Mouse (Mus musculus) liver, embryonic 16.5 days (tissue): ENCODE measurements around the gene Nell2. TPM values are rescaled to one million over a fixed set of nuclear protein-coding genes. Genes with fewer than 3 reads are reported as not detected.

Experiments
- ATAC-seq: fragments of 200-750 bp; cut with Nextera tagmentation; 2 replicates; pipeline ENCODE4 v1.8.0; 2017; ENCODE audit warnings: low read depth, mild to moderate bottlenecking, moderate number of reproducible peaks, moderate library complexity
- H3K27ac ChIP-seq: fragments of 300-500 bp; sonication (generic); 2 replicates; pipeline ENCODE4 v1.5.1; 2014; ENCODE audit warnings: mild to moderate bottlenecking, low read length
- H3K27me3 ChIP-seq: fragments of 300-500 bp; sonication (generic); 2 replicates; pipeline ENCODE4 v1.6.1; 2014; ENCODE audit warnings: low read depth, low read length, mixed read lengths; ENCODE audit not compliant: control insufficient read depth, insufficient read depth
- H3K36me3 ChIP-seq: fragments of 300-500 bp; sonication (generic); 2 replicates; pipeline ENCODE4 v1.6.1; 2014; ENCODE audit warnings: mild to moderate bottlenecking; ENCODE audit not compliant: control insufficient read depth, insufficient read depth
- H3K4me1 ChIP-seq: fragments of 300-500 bp; sonication (generic); 2 replicates; pipeline ENCODE4 v1.6.1; 2014; ENCODE audit warnings: low read depth, low read length, mixed read lengths; ENCODE audit not compliant: control insufficient read depth
- H3K4me2 ChIP-seq: fragments of 300-500 bp; sonication (generic); 2 replicates; pipeline ENCODE4 v1.6.1; 2014; ENCODE audit warnings: low read depth, low read length, mixed read lengths
- H3K4me3 ChIP-seq: fragments of 300-500 bp; sonication (generic); 2 replicates; pipeline ENCODE4 v1.5.1; 2014; ENCODE audit warnings: low read depth, mild to moderate bottlenecking, low read length
- H3K9ac ChIP-seq: fragments of 300-500 bp; sonication (generic); 2 replicates; pipeline ENCODE4 v1.6.1; 2014; ENCODE audit warnings: low read depth, low read length
- H3K9me3 ChIP-seq: fragments of 300-500 bp; sonication (generic); replicated peaks from 2 replicates; pipeline ENCODE4 v1.6.1; 2016; ENCODE audit warnings: low read length; ENCODE audit not compliant: control insufficient read depth
- WGBS: fragments of 180-500 bp; shearing (Covaris S2); extraction: QIAGEN DNeasy Blood & Tissue Kit; methylation state at CpG from one replicate; pipeline ENCODE4 v1.1.7; 2014; ENCODE audit not compliant: insufficient replicate concordance; 5-methylcytosine and 5-hydroxymethylcytosine counted together
- polyA plus RNA-seq: library from polyadenylated mRNA; unstranded; fragments of >200 nt; fragmentation: Nextera tagmentation; extraction: Ambion mirVana; gene quantifications from 2 replicates; pipeline ENCODE4 v1.2.1, GENCODE M21; 2015

Gene Nell2
- polyA plus RNA-seq, result 0.21 and 0.22 TPM in 2 replicates

- H3K9me3 ChIP-seq, result no peaks in the 10 kb centered on the region
- H3K9ac ChIP-seq, result no peak within 1 kb of the TSS
- H3K4me2 ChIP-seq, result peak within 1 kb of the TSS; percentile 27; the same call in 1 of the 2 replicates
- H3K4me1 ChIP-seq, result no peaks in the 10 kb centered on the region
- H3K27ac ChIP-seq, result no peak within 1 kb of the TSS
- H3K36me3 ChIP-seq, result no peaks in the 10 kb centered on the region
- H3K27me3 ChIP-seq, result peaks cover 28% of the 10 kb centered on the region
- peak within 1 kb of the TSS; percentile 15; the same call in 1 of the 2 replicates for H3K4me3 ChIP-seq
- no peak for ATAC-seq
- WGBS, result 1% methylated on average over 91 of the region's 95 CpGs
Observed at GRCm38 (mm10) chr15:95527948-95528861, at the start of gene Nell2. Gene Nell2 (minus strand): TSS chr15:95528559.

GRCm38 (mm10) chr15:95574661-95575060 lies 46.3 kb upstream of the Nell2 start:
- ATAC-seq, result no peak
- Histone ChIP-seq H3K27me3 (no peaks in the 10 kb centered on the region), H3K4me3 (no peak overlapping the region), H3K9ac (no peak overlapping the region), H3K4me1 (no peaks in the 10 kb centered on the region), H3K9me3 (no peaks in the 10 kb centered on the region), H3K4me2 (no peak overlapping the region), H3K27ac (no peak overlapping the region), H3K36me3 (no peaks in the 10 kb centered on the region)
- WGBS, result 13% methylated on average over 5 of the region's 5 CpGs

GRCm38 (mm10) chr15:95569606-95570005 lies 41.2 kb upstream of the Nell2 start:
- H3K27ac ChIP-seq, result no peak overlapping the region
- no peaks in the 10 kb centered on the region for H3K4me1 ChIP-seq
- H3K27me3 ChIP-seq, result no peaks in the 10 kb centered on the region
- no peak overlapping the region for H3K4me3 ChIP-seq
- H3K4me2 ChIP-seq, result no peak overlapping the region
- no peak overlapping the region for H3K9ac ChIP-seq
- no peaks in the 10 kb centered on the region for H3K36me3 ChIP-seq
- H3K9me3 ChIP-seq, result no peaks in the 10 kb centered on the region
- 56% methylated on average over 6 of the region's 6 CpGs for WGBS
- no peak for ATAC-seq

GRCm38 (mm10) chr15:95565160-95565559 lies 36.8 kb upstream of the Nell2 start:
- Histone ChIP-seq H3K27me3 (no peaks in the 10 kb centered on the region), H3K36me3 (no peaks in the 10 kb centered on the region), H3K4me2 (no peak overlapping the region), H3K4me3 (no peak overlapping the region), H3K9ac (no peak overlapping the region), H3K9me3 (no peaks in the 10 kb centered on the region), H3K4me1 (no peaks in the 10 kb centered on the region), H3K27ac (no peak overlapping the region)
- 80% methylated on average over 2 of the region's 2 CpGs for WGBS
- no peak for ATAC-seq

- Histone ChIP-seq H3K4me1 (no peaks in the 10 kb centered on the region), H3K27me3 (no peaks in the 10 kb centered on the region), H3K4me3 (no peak overlapping the region), H3K27ac (no peak overlapping the region), H3K9ac (no peak overlapping the region), H3K4me2 (no peak overlapping the region), H3K9me3 (no peaks in the 10 kb centered on the region), H3K36me3 (no peaks in the 10 kb centered on the region)
- no peak for ATAC-seq
- 68% methylated on average over 5 of the region's 5 CpGs for WGBS
Observed at GRCm38 (mm10) chr15:95561303-95561702, 32.9 kb upstream of the Nell2 start.

- Histone ChIP-seq H3K27ac (no peak overlapping the region), H3K9ac (no peak overlapping the region), H3K36me3 (no peaks in the 10 kb centered on the region), H3K27me3 (no peaks in the 10 kb centered on the region), H3K4me2 (no peak overlapping the region), H3K4me1 (no peaks in the 10 kb centered on the region), H3K4me3 (no peak overlapping the region), H3K9me3 (no peaks in the 10 kb centered on the region)
- no peak for ATAC-seq
- whole genome bisulfite sequencing, result 62% methylated on average over 5 of the region's 5 CpGs
Observed at GRCm38 (mm10) chr15:95550011-95550410, 21.7 kb upstream of the Nell2 start.

GRCm38 (mm10) chr15:95542632-95543031 lies 14.3 kb upstream of the Nell2 start:
- Histone ChIP-seq H3K27me3 (no peaks in the 10 kb centered on the region), H3K36me3 (no peaks in the 10 kb centered on the region), H3K9me3 (no peaks in the 10 kb centered on the region; the same call in none of the 2 replicates), H3K4me3 (no peak overlapping the region), H3K4me2 (no peak overlapping the region), H3K9ac (no peak overlapping the region), H3K4me1 (no peaks in the 10 kb centered on the region), H3K27ac (no peak overlapping the region)
- no peak for ATAC-seq
- 48% methylated on average over 6 of the region's 6 CpGs for WGBS

- Histone ChIP-seq H3K4me2 (no peak overlapping the region), H3K27me3 (no peaks in the 10 kb centered on the region), H3K36me3 (no peaks in the 10 kb centered on the region), H3K9me3 (no peaks in the 10 kb centered on the region; the same call in none of the 2 replicates), H3K9ac (no peak overlapping the region), H3K4me1 (no peaks in the 10 kb centered on the region), H3K4me3 (no peak overlapping the region), H3K27ac (no peak overlapping the region)
- no peak for ATAC-seq
- 64% methylated on average over 4 of the region's 4 CpGs for WGBS
Observed at GRCm38 (mm10) chr15:95536724-95537123, 8.4 kb upstream of the Nell2 start.

GRCm38 (mm10) chr15:95536230-95536629 lies 7.9 kb upstream of the Nell2 start:
- Histone ChIP-seq H3K4me3 (no peak overlapping the region), H3K4me1 (no peaks in the 10 kb centered on the region), H3K4me2 (no peak overlapping the region), H3K27ac (no peak overlapping the region), H3K27me3 (no peaks in the 10 kb centered on the region), H3K9me3 (no peaks in the 10 kb centered on the region; the same call in none of the 2 replicates), H3K9ac (no peak overlapping the region), H3K36me3 (no peaks in the 10 kb centered on the region)
- no peak for ATAC-seq
- 58% methylated on average over 4 of the region's 4 CpGs for WGBS
